Mouse (Mus musculus) small intestine, adult 2 months (tissue): ENCODE results near the gene Asb5. TPM values are rescaled to one million over a fixed set of nuclear protein-coding genes. Genes with fewer than 3 reads are reported as not detected.

Experiments
- H3K27ac ChIP-seq: fragments of 200-500 bp; 2 replicates; pipeline ENCODE4 v1.5.1; 2012; ENCODE audit warnings: low read depth, low read length, control low read depth, inconsistent platforms; ENCODE audit not compliant: insufficient read depth
- H3K27me3 ChIP-seq: fragments of 200-500 bp; 2 replicates; pipeline ENCODE4 v1.6.1; 2012; ENCODE audit warnings: mild to moderate bottlenecking, moderate library complexity, low read length, inconsistent platforms; ENCODE audit not compliant: control insufficient read depth, insufficient read depth
- H3K36me3 ChIP-seq: fragments of 200-500 bp; 2 replicates; pipeline ENCODE4 v1.6.1; 2012; ENCODE audit warnings: mild to moderate bottlenecking, low read length, control low read depth, inconsistent platforms; ENCODE audit not compliant: control insufficient read depth, insufficient read depth
- H3K4me1 ChIP-seq: fragments of 200-500 bp; 2 replicates; pipeline ENCODE4 v1.6.1; 2012; ENCODE audit warnings: low read length, inconsistent platforms, mixed read lengths; ENCODE audit not compliant: control insufficient read depth, insufficient read depth, insufficient read length
- H3K4me3 ChIP-seq: fragments of 200-500 bp; 2 replicates; pipeline ENCODE4 v1.5.1; 2012; ENCODE audit warnings: low read depth, mild to moderate bottlenecking, control low read depth, inconsistent platforms, low read length, moderate library complexity
- CTCF ChIP-seq: fragments of 200-500 bp; IDR thresholded peaks from 2 replicates; pipeline ENCODE4 v1.5.1; 2012; ENCODE audit warnings: low read depth, mild to moderate bottlenecking, control low read depth, inconsistent platforms, low read length, moderate library complexity, mixed read lengths; ENCODE audit not compliant: insufficient replicate concordance, insufficient read length; ENCODE audit errors: extremely low read depth
- POLR2A ChIP-seq: fragments of 200-500 bp; IDR thresholded peaks from 2 replicates; pipeline ENCODE4 v1.6.1; 2012; ENCODE audit warnings: low read depth, mild to moderate bottlenecking, control low read depth, inconsistent platforms, low read length, moderate library complexity
- WGBS: fragments of 180-500 bp; shearing (Covaris S2); methylation state at CpG from one replicate; pipeline ENCODE4 v1.1.7; 2018; 5-methylcytosine and 5-hydroxymethylcytosine counted together
- polyA plus RNA-seq: library from polyadenylated mRNA; depleted of rRNA; stranded (reverse); fragments of >200 nt; gene quantifications from 2 replicates; pipeline ENCODE4 v1.2.3, GENCODE M21; 2012

Gene Asb5
- polyA plus RNA-seq, 1 experiment: 0.52 TPM

DNA sequence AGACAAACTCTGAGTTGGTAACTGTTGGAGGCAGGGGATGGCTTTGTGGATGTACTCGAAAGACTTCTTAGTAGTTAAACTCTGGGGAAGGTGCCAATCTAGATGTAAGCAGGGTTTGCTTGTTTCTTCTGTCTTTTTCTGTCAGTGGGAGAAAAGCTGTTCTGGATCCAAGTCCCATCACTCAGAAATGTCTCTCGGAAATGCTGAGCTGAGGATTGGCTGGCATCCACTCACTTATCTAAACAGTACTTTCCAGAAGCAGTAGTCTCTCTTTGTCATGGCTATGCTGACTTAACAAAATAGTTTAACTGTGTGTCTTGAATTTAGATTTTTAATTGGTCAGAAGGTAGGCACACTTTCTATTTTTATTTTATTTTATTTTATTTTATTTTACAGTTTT lies 37.8 kb downstream of the Asb5 start:
- H3K27me3 ChIP-seq: no peaks in the 10 kb centered on the region
- H3K4me3 ChIP-seq: no peak overlapping the region
- H3K27ac ChIP-seq: no peak overlapping the region
- WGBS: 67% methylated on average over 2 of the region's 2 CpGs
- TF ChIP-seq POLR2A: no peak
- no peak for TF ChIP-seq CTCF
- H3K36me3 ChIP-seq: no peaks in the 10 kb centered on the region
- no peaks in the 10 kb centered on the region for H3K4me1 ChIP-seq

DNA sequence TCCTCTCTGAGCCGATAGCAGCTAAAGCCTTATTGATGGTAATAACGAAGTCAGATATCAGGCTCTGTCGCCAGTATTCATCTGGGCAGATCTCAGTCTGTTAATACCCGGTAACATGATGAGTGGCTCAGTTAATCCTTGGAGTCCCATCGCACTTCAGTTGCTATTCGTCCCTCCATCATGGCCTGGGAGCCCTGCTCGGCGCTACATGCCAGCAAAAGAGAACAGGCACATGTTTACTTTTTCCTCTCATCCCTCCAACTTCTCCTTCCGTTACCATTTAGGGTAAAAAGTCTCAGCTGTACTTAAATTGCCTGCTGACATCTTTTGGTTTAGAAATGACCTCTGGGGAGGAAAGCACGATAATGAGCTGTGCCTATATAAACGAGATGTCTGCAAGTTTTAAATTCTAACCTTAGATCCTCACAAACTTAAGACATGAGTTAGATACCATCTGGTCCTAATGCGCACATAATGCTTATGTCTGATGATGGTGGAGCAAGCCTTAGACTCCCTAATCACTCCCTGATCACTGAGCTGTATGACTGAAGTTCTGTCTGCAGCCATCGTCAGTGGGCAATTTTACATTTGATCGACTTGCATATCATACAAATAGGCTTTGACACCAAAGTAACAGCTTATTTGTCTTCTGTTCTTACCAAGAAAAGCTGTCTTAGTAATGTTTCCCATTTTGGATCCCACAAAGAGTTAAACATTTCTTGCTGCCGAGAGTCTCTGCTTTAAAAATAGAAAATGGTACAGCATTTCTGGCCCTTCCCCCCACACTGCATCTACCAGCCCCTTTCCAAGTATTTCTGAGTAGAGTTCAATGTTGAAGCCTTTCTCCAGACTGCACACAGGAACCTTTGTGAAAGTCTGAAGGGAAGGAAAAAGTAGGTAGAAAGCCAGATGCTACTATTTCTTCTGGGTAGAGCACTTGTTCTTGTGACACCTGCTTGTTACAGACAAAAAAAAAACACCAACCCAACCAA lies 41.5 kb downstream of the Asb5 start:
- Histone ChIP-seq H3K4me3 (no peak overlapping the region), H3K27ac (no peak overlapping the region; the same call in 1 of the 2 replicates), H3K27me3 (no peaks in the 10 kb centered on the region), H3K4me1 (no peaks in the 10 kb centered on the region), H3K36me3 (no peaks in the 10 kb centered on the region)
- no peak for TF ChIP-seq CTCF
- no peak for TF ChIP-seq POLR2A
- WGBS: 76% methylated on average over 15 of the region's 15 CpGs

DNA sequence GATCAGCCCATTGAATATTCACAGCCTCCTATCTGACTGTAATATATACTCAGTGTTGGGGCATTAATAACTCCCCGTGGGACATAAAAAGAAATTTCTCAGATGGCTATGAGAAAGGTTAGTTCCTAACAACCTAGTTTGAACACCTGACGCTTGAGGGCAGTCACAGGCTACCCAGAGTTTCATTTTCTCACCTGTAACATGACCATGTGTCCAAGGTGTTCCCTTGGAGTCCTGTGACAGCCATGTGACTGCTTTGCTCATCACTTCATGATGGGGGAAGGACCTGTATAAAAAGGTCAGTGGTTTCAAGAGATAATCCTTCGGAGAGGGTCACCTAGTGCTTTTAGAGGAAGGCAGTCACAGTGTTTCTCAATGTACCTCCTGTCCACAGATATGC lies 52.1 kb downstream of the Asb5 start:
- Histone ChIP-seq H3K36me3 (no peaks in the 10 kb centered on the region), H3K4me1 (no peaks in the 10 kb centered on the region), H3K27me3 (no peaks in the 10 kb centered on the region), H3K27ac (no peak overlapping the region), H3K4me3 (no peak overlapping the region)
- TF ChIP-seq POLR2A: no peak
- TF ChIP-seq CTCF: no peak
- WGBS: 79% methylated on average over 3 of the region's 3 CpGs

DNA sequence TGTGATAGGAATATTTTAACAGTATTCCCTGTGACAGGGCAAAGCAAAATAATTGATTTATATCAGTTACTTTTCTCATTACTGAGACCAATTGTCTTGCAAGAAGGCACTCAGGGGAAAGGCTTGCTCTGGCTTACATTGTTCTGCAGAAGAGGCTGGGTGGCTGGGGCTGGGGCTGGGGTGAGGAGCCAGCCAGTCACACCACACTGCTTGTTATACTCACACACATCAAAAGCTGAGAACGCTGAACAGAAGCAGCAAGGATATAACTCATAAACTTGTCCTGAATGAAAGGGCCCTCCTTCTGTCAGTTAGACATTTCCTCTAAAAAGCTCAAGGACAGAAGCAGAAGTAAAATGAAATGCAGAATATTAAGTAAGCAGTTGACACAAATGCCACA lies 53.5 kb downstream of the Asb5 start:
- Histone ChIP-seq H3K4me3 (no peak overlapping the region), H3K4me1 (no peaks in the 10 kb centered on the region), H3K36me3 (no peaks in the 10 kb centered on the region), H3K27ac (no peak overlapping the region), H3K27me3 (no peaks in the 10 kb centered on the region)
- TF ChIP-seq POLR2A: no peak
- TF ChIP-seq CTCF: no peak
- 71% methylated on average over 1 of the region's 1 CpGs for WGBS

DNA sequence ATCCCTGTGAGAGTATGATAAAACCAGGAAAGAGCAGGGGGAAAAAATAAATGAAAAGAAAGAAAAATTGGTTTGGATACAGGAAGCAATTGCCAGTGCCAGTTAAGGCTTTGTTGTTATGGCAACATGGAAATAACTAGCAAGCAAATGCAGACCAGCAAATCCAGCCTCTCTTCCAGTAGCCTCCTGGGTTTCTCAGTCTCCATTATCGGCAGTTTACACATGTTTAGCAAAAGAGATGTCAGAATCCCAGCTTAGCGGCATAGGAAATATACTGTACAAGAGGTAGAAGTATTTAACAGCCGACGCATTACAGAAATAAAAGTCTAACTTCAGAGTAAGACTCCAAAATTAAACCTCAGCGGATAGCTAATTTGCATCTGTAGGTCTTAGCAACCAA lies 65.3 kb downstream of the Asb5 start:
- H3K4me1 ChIP-seq: no peaks in the 10 kb centered on the region
- H3K27ac ChIP-seq: no peak overlapping the region
- H3K36me3 ChIP-seq: no peaks in the 10 kb centered on the region
- no peak for TF ChIP-seq CTCF
- TF ChIP-seq POLR2A: no peak
- H3K4me3 ChIP-seq: no peak overlapping the region
- 90% methylated on average over 5 of the region's 5 CpGs for WGBS
- H3K27me3 ChIP-seq: no peaks in the 10 kb centered on the region

DNA sequence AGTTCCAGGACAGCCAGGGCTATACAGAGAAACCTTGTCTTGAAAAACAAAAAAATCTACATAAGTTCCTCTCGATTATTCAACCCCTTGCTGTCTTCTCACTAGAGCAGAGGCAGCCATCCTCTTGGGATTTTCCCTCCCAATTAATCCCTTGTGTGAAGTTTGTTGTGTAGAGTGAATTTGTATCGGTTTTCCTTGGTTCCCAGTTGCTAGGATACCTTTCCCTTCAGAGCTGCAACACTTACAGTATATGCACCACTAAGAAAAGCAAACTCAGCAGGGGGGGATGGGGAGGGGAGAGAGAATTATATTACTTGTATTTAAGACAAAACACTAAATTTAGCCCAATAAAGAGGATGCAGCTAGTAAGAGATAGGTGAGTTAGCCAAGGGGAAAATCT lies 66.7 kb downstream of the Asb5 start:
- no peaks in the 10 kb centered on the region for H3K27me3 ChIP-seq
- TF ChIP-seq CTCF: no peak
- TF ChIP-seq POLR2A: no peak
- no peak overlapping the region for H3K27ac ChIP-seq
- H3K36me3 ChIP-seq: no peaks in the 10 kb centered on the region
- H3K4me3 ChIP-seq: no peak overlapping the region
- no peaks in the 10 kb centered on the region for H3K4me1 ChIP-seq
- 62% methylated on average over 2 of the region's 2 CpGs for WGBS

DNA sequence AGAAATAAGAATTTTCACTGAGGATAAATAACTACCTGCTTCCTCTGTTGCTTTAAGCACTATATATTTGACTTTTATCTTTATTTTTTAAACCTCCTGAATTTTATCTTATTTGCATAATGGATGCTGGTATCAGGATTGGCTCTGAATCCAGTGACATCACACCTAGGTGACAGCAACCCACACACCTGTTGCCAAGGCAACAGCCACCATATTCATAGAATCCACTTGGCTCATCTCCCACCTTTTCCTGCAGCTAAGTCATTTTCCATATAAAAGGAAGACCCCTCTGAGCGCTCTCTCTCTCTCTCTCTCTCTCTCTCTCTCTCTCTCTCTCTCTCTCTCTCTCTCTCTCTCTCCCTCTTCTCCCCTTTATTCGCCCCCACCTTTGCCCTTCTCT lies 67.6 kb downstream of the Asb5 start:
- H3K27ac ChIP-seq: no peak overlapping the region
- TF ChIP-seq POLR2A: no peak
- no peaks in the 10 kb centered on the region for H3K4me1 ChIP-seq
- H3K4me3 ChIP-seq: no peak overlapping the region
- no peaks in the 10 kb centered on the region for H3K27me3 ChIP-seq
- H3K36me3 ChIP-seq: no peaks in the 10 kb centered on the region
- 88% methylated on average over 2 of the region's 2 CpGs for WGBS
